Mouse (Mus musculus) ES-E14 (cell line): ENCODE measurements at regions not wholly inside any gene's neighbourhood (a gene's known extent, or its start where the extent isn't known, plus 50 kb on each side); places are given as distances from the start of the nearest gene placed in this dataset.

Source experiments
- DNase-seq: peaks from one replicate; pipeline ENCODE4 v3.0.0-alpha.2; 2013; ENCODE audit warnings: low read depth, low spot score
- H3K27ac ChIP-seq: 2 replicates; pipeline ENCODE4 v1.5.1; 2012; ENCODE audit warnings: low read depth, mild to moderate bottlenecking, low read length, moderate library complexity, mixed read lengths; ENCODE audit not compliant: poor library complexity, insufficient read depth, severe bottlenecking
- H3K36me3 ChIP-seq: 2 replicates; pipeline ENCODE4 v1.6.1; 2012; ENCODE audit warnings: mild to moderate bottlenecking, low read length, moderate library complexity, mixed read lengths; ENCODE audit not compliant: control insufficient read depth, poor library complexity, insufficient read depth, severe bottlenecking
- H3K4me1 ChIP-seq, 2 experiments: fragments of 150-350 bp in 1 of 2; sonication (generic) in 1 of 2; 2 replicates each; pipeline ENCODE4 v1.6.1; 2012; ENCODE audit warnings: low read length in 2 of 2, mild to moderate bottlenecking in 1 of 2, mixed read lengths in 1 of 2; ENCODE audit not compliant: control insufficient read depth in 2 of 2, insufficient read depth in 2 of 2, poor library complexity in 1 of 2
- H3K4me3 ChIP-seq, 2 experiments: fragments of 150-350 bp in 1 of 2; sonication (generic) in 1 of 2; 2 replicates each; pipeline ENCODE4 v1.5.1; 2012; ENCODE audit warnings: low read length in 2 of 2, low read depth in 1 of 2, mild to moderate bottlenecking in 1 of 2, mixed read lengths in 1 of 2; ENCODE audit not compliant: insufficient read depth in 1 of 2, poor library complexity in 1 of 2, severe bottlenecking in 1 of 2
- H3K9ac ChIP-seq: 2 replicates; pipeline ENCODE4 v1.6.1; 2012; ENCODE audit warnings: low read depth, mild to moderate bottlenecking, low read length, mixed read lengths; ENCODE audit not compliant: poor library complexity, insufficient read depth, severe bottlenecking
- H3K9me3 ChIP-seq: fragments of 150-350 bp; sonication (generic); 2 replicates; pipeline ENCODE4 v1.6.1; 2012; ENCODE audit warnings: low read depth, mild to moderate bottlenecking, low read length; ENCODE audit not compliant: control insufficient read depth, insufficient read depth
- CHD2 ChIP-seq: IDR thresholded peaks from 2 replicates; pipeline ENCODE4 v1.6.1; 2014; ENCODE audit warnings: mild to moderate bottlenecking, low read depth, low read length, inconsistent platforms
- HCFC1 ChIP-seq: IDR thresholded peaks from 2 replicates; pipeline ENCODE4 v1.6.1; 2012; ENCODE audit warnings: low read length, inconsistent platforms, borderline replicate concordance; ENCODE audit not compliant: insufficient read depth
- MAFK ChIP-seq: IDR thresholded peaks from 2 replicates; pipeline ENCODE4 v1.6.1; 2014; ENCODE audit warnings: mild to moderate bottlenecking, low read depth, low read length, inconsistent platforms; ENCODE audit not compliant: insufficient read depth
- ZC3H11A ChIP-seq: IDR thresholded peaks from 2 replicates; pipeline ENCODE4 v1.6.1; 2012; ENCODE audit warnings: low read depth, mild to moderate bottlenecking, inconsistent platforms, low read length, borderline replicate concordance
- ZNF384 ChIP-seq: IDR thresholded peaks from 2 replicates; pipeline ENCODE4 v1.6.1; 2012; ENCODE audit warnings: low read depth, low read length, inconsistent platforms
- in situ Hi-C, 2 experiments: fragments of 600-800 bp; cut with MboI; formaldehyde crosslinking; loops; one replicate each; pipeline ENCODE4 v1.15.1; 2025; ENCODE audit warnings: low sequenced_read_pairs in 2 of 2, inconsistent platforms in 1 of 2; ENCODE audit not compliant: unreplicated experiment in 2 of 2

DNA sequence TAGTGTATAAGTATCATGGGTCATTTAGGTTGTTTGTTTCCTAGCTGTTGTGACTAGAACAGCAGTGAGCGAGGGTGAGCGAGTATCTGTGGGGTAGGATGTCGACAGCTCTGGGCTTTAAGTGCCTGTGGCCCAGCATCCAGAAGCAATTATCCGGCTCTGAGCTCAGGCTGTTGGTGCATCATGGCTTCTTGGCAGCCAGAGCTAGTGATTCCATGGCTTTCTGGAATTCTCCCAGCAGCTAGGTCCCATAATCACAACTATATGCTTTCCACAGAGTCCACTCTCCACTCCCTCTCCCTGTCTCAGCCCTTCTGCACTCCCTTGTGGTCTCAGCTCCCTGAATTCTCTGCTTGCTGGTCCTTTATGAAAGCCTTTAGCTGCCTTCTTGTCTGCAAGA lies 271.2 kb upstream of the Eif4g2 start:
- in situ Hi-C loops, result no loop called here
- Histone ChIP-seq H3K4me3 (no peak overlapping the region), H3K9me3 (no peaks in the 10 kb centered on the region), H3K36me3 (no peaks in the 10 kb centered on the region), H3K4me1 (no peaks in the 10 kb centered on the region), H3K27ac (no peak overlapping the region), H3K9ac (no peak overlapping the region)
- DNase-seq, result no peak
- TF ChIP-seq ZNF384 (no peak), HCFC1 (no peak), CHD2 (no peak), ZC3H11A (no peak), MAFK (no peak)

DNA sequence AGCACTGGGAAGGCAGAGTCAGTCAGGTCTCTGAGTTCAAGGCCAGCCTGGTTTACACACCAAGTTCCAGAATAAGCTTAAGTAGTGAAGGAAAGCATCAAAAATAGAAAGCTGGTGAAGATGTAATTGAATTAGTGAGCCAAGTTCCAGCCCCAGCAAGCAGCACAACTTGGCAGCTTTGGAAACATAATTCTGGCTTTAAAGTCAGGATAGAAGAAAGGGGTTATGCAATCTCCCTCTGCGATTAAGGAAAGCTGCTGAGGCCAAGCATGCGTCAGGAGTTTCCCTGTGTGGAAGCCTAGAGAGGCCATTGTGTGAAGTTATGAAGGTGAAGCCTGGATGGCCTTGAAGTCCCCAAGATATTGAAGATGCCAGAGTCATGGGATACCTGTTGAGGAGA lies 269.3 kb upstream of the Eif4g2 start:
- no peak for DNase-seq
- Histone ChIP-seq H3K4me3 (no peak overlapping the region), H3K36me3 (no peaks in the 10 kb centered on the region), H3K4me1 (no peaks in the 10 kb centered on the region), H3K27ac (no peak overlapping the region), H3K9me3 (no peaks in the 10 kb centered on the region), H3K9ac (no peak overlapping the region)
- no peak for TF ChIP-seq MAFK
- no peak for TF ChIP-seq ZC3H11A
- TF ChIP-seq ZNF384, result no peak
- no peak for TF ChIP-seq CHD2
- no peak for TF ChIP-seq HCFC1
- in situ Hi-C loops, result no loop called here

DNA sequence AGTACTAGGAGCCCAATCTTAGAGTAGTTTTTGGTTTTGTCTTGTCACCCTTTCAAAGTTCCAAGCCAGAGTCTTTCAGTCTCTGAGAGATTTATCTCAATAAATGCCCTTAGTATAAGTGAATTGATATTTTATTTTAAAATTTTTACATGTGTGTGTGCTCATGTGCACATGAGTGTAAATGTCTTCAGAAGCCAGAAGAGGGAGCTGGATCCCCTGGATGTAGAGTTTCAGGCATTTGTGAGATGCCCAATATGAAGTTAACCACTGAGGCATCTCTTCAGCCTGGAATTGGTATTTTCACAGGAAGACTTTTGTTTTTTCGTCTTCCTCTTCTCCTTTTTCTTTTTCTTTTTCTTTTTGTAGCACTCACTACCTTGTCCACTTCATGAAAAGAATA lies 262.3 kb upstream of the Eif4g2 start:
- H3K4me3 ChIP-seq, result no peak overlapping the region
- H3K4me1 ChIP-seq, result no peaks in the 10 kb centered on the region
- no peaks in the 10 kb centered on the region for H3K9me3 ChIP-seq
- TF ChIP-seq MAFK, result no peak
- H3K9ac ChIP-seq, result no peak overlapping the region
- in situ Hi-C loops, result no loop called here
- H3K36me3 ChIP-seq, result no peaks in the 10 kb centered on the region
- no peak for DNase-seq
- H3K27ac ChIP-seq, result no peak overlapping the region

DNA sequence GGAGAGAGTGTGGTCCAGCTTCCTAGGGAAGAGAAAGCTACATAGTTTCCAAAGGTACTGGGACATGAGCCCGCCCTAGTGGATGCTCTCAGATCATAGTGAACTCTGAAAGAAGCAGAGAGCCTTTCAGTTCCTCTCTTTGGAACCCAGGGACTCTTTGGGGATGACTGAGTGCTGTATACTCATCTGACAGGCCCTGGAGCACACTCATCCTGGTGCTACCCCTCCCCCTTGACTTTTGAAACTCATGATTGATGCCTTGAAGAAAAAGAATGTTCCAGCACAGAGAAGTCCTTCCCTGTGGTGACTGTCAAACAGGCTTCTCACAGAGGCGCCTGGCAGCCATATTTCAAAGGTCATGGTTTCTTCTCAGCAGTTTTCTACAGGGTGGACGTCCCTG lies 254.2 kb upstream of the Eif4g2 start:
- no peaks in the 10 kb centered on the region for H3K9me3 ChIP-seq
- no peaks in the 10 kb centered on the region for H3K4me1 ChIP-seq
- H3K9ac ChIP-seq, result no peak overlapping the region
- H3K36me3 ChIP-seq, result no peaks in the 10 kb centered on the region
- DNase-seq, result no peak
- in situ Hi-C loops, result no loop called here
- H3K4me3 ChIP-seq, result no peak overlapping the region
- H3K27ac ChIP-seq, result no peak overlapping the region
- TF ChIP-seq ZNF384 (no peak), ZC3H11A (no peak), CHD2 (no peak), MAFK (no peak), HCFC1 (no peak)

DNA sequence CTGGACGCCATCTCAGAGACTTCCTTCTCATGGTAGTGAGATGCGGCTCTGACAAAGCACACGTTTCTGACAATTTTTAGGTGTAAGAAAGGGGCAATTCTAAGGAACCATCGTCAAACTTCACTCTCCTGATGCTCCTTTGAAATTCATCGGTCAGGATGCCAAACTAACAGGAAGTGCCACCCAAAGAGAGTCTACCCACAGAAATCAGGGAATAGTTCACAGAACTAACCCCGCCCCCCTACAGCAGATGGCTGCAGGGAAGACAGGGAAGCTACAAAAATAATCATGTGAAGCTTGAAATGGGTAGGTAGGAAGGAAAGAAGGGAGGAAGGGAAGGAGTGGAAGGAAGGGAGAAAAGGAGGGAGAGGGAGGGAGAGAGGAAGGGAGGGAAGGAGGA lies 240.1 kb upstream of the Eif4g2 start:
- TF ChIP-seq MAFK, result no peak
- TF ChIP-seq HCFC1, result no peak
- no peak overlapping the region for H3K4me3 ChIP-seq

More for the DNA sequence above, 240.1 kb upstream of the Eif4g2 start:
- H3K36me3 ChIP-seq, result no peaks in the 10 kb centered on the region
- no peak for DNase-seq
- no peaks in the 10 kb centered on the region for H3K9me3 ChIP-seq
- no peak overlapping the region for H3K9ac ChIP-seq
- H3K27ac ChIP-seq, result no peak overlapping the region
- no peaks in the 10 kb centered on the region for H3K4me1 ChIP-seq
- in situ Hi-C loops, result no loop called here
